Mouse (Mus musculus): ENCODE data around the gene Wdr90. TPM values are rescaled to one million over a fixed set of nuclear protein-coding genes. Genes with fewer than 3 reads are reported as not detected.

The Wdr90 gene
- polyA plus RNA-seq, 1 experiment: 21.6 TPM

- TF ChIP-seq POLR2A (IDR thresholded peaks at IDR 0.05; ENCODE audit: borderline replicate concordance, insufficient read depth, low read length): no peak
- no peak for TF ChIP-seq CTCF (IDR thresholded peaks at IDR 0.05; ENCODE audit: borderline replicate concordance, insufficient read depth, low read depth, low read length)
- no peaks in the 10 kb centered on the region for H3K27me3 ChIP-seq (ENCODE audit: control insufficient read depth, insufficient read depth, low read length)
- no peak for DNase-seq
- peaks cover 41% of the 10 kb centered on the region for H3K4me1 ChIP-seq (ENCODE audit: control insufficient read depth, insufficient read depth, low read length)
- 82% methylated on average over 16 of the region's 16 CpGs for WGBS
- H3K27ac ChIP-seq (ENCODE audit: insufficient read depth, low read length): peak overlapping the region; percentile 75
- H3K4me3 ChIP-seq (replicated peaks; ENCODE audit: insufficient read depth, low read depth, low read length): peak overlapping the region; percentile 64
Observed at GRCm38 (mm10) chr17:25835816-25836215, 25.5 kb downstream of the Wdr90 start.

DNA sequence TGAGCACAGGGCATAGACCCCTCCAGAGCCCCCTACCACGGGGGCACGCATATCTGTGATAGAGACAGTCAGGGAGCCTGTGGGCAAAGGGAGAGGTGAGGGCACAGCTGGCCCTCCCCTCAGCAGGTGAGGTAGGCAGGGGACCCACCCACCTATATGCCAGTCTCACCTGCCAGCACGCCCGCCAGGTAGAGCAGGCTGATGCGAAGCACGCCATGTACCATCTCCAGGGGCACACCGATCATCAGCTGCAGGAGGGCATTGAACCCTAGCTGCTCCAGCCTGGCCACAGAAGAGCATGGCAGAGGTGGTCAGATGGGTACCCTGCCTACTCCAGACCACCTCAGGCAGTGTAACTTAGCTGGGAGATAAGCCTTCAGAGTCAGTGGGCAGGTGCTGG, 26.0 kb downstream of the Wdr90 start:
- H3K4me3 ChIP-seq (replicated peaks; ENCODE audit: insufficient read depth, low read depth, low read length): no peak overlapping the region
- no peak overlapping the region for H3K27ac ChIP-seq (ENCODE audit: insufficient read depth, low read length)
- no peaks in the 10 kb centered on the region for H3K27me3 ChIP-seq (ENCODE audit: control insufficient read depth, insufficient read depth, low read length)
- peaks cover 46% of the 10 kb centered on the region for H3K4me1 ChIP-seq (ENCODE audit: control insufficient read depth, insufficient read depth, low read length)
- DNase-seq: no peak
- 90% methylated on average over 7 of the region's 7 CpGs for WGBS
- TF ChIP-seq CTCF (IDR thresholded peaks at IDR 0.05; ENCODE audit: borderline replicate concordance, insufficient read depth, low read depth, low read length): no peak
- TF ChIP-seq POLR2A (IDR thresholded peaks at IDR 0.05; ENCODE audit: borderline replicate concordance, insufficient read depth, low read length): no peak

DNA sequence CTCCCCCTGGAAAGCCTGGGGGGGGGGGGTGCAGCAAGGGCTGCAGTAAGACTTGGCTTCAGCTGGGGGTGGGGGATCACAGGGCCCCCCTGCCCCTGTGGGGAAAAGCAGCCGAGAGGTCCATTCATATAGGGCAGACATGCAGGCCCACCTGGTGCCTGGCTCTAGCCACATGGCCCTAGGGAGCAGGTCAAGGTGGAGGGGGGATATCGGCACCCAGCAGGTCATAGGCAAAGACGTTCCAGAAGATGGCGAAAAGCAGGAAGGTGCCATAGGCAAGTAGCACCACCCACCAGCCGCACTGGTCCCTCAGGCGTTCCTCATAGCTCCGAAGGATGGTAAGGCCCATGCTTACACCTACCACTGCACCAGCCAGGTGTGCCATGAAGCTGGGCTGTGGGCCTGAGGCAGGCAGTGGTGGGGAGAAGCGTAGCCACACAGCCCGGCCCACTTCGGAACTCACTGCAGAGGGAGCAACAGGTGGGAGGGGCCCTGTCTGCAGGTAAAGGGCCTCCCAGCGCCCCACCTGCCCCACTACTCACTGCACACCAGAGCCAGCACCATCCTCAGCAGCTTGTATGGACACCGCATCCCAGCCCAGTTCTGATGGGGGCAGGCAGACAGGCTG, 26.6 kb downstream of the Wdr90 start:
- no peak for TF ChIP-seq POLR2A (IDR thresholded peaks at IDR 0.05; ENCODE audit: borderline replicate concordance, insufficient read depth, low read length)
- no peak for TF ChIP-seq CTCF (IDR thresholded peaks at IDR 0.05; ENCODE audit: borderline replicate concordance, insufficient read depth, low read depth, low read length)
- Histone ChIP-seq H3K4me1 (ENCODE audit: control insufficient read depth, insufficient read depth, low read length) (peaks cover 47% of the 10 kb centered on the region), H3K27me3 (ENCODE audit: control insufficient read depth, insufficient read depth, low read length) (no peaks in the 10 kb centered on the region), H3K4me3 (replicated peaks; ENCODE audit: insufficient read depth, low read depth, low read length) (no peak overlapping the region), H3K27ac (ENCODE audit: insufficient read depth, low read length) (no peak overlapping the region)
- WGBS: 76% methylated on average over 12 of the region's 12 CpGs
- no peak for DNase-seq

DNA sequence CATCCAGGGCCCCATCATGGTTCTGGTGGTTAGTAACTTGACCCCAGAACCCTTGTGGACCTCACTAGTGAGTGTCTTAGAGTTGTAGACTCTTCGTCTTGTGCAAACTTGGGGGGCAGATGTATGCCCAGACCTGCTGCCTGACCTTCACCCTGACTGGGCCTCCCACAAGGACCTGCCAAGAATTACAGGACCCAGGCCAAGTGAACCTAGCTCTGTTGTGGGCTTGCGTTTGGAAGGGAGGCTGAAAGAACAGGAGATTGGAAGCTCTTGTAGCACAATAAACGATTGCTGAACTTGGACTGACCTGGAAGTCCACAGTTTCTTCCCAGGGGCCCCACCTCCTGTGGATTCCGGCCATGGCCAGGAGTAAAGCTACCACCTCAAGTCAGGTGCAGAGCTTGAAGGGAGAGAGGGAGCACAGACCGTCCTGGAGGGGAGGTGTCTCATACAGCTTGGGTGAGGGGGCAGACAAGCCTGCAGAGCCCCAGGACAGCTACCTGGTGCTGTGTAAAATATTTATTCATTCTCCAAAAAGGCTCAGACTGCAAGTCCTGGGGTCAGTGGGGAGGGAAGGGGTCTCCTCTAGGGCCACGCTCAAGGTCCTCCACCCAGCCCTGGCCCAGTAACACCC, 27.2 kb downstream of the Wdr90 start:
- Histone ChIP-seq H3K27me3 (ENCODE audit: control insufficient read depth, insufficient read depth, low read length) (no peaks in the 10 kb centered on the region), H3K4me3 (replicated peaks; ENCODE audit: insufficient read depth, low read depth, low read length) (peak overlapping the region; percentile 81), H3K4me1 (ENCODE audit: control insufficient read depth, insufficient read depth, low read length) (peaks cover 50% of the 10 kb centered on the region), H3K27ac (ENCODE audit: insufficient read depth, low read length) (peak overlapping the region; percentile 95; the same call in 1 of the 2 replicates)
- no peak for DNase-seq
- TF ChIP-seq POLR2A (IDR thresholded peaks at IDR 0.05; ENCODE audit: borderline replicate concordance, insufficient read depth, low read length) (no peak), CTCF (IDR thresholded peaks at IDR 0.05; ENCODE audit: borderline replicate concordance, insufficient read depth, low read depth, low read length) (no peak)
- 16% methylated on average over 6 of the region's 6 CpGs for WGBS

DNA sequence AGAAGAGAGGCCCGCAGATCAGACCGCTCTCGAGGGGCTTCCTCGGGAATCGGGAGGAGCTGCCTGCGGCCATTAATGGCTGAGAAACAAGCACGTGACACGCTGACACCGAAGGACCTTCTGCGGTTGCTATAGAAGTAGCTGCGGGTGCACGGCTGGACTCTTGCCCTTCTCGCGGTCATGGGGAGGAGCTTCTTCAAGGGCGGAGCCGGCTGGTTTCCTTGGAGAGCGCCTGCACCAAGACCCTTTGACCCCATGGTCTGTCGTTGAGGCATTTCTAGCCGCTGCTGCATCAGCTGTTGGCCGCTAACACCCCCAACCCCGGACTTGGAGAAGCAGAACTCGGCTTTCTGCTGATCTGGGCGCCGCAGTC, 28.0 kb downstream of the Wdr90 start, which contains the start of gene Stub1:
TSS of gene Stub1 (minus strand) at position 114 of the 373 bp plus-strand sequence.
- H3K27me3 ChIP-seq (ENCODE audit: control insufficient read depth, insufficient read depth, low read length): no peaks in the 10 kb centered on the region
- TF ChIP-seq CTCF (IDR thresholded peaks at IDR 0.05; ENCODE audit: borderline replicate concordance, insufficient read depth, low read depth, low read length): no peak
- TF ChIP-seq POLR2A (IDR thresholded peaks at IDR 0.05; ENCODE audit: borderline replicate concordance, insufficient read depth, low read length): no peak
- WGBS: under 1% methylated on average over 24 of the region's 24 CpGs
- peak within 1 kb of the TSS; percentile 95 for H3K27ac ChIP-seq (ENCODE audit: insufficient read depth, low read length)
- peak within 1 kb of the TSS; percentile 81 for H3K4me3 ChIP-seq (replicated peaks; ENCODE audit: insufficient read depth, low read depth, low read length)
- DNase-seq: peak in 1 of 2 experiments; percentile 89
- peaks cover 52% of the 10 kb centered on the region for H3K4me1 ChIP-seq (ENCODE audit: control insufficient read depth, insufficient read depth, low read length)

DNA sequence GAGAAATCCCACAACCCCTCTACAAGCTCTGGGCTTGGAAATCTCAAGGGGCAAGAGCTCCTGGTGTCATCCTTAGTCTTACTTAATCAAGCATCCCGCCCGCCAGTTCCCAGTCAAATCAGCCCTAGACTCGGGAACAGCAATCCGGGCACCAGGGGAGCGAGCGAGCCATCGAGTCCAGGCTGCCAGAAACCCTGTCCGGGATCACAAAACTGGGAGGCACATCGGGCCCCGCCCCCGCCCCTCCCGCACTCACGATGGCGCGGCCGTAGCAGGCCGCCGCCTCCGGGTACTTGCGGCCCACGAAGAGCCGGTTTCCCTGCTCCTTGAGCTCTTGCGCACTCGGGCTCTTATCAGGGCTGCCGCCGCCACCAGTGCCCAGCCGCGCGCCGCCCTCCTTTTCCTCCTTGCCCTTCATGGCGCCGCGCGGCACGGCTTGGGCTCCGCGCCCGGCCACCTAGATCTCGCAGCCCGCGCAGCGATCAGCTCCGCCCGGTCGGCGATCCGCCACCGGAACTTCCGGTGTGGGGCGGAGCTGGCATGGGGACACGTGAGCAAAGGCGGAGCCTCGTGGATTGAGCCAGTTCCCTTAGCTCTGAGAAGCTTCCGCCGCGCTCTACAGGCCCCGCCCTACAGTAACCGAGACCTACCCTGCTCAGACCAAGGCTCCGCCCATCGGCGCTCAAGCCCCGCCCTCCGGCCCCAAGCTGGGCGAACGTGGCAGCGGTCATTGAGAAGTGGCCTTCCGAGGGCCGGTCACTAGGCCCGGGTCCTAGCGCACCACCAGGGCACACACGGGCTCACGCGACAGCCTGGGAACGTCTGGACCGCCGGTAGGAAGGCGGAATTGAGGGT, 28.6 kb downstream of the Wdr90 start:
- WGBS: under 1% methylated on average over 75 of the region's 77 CpGs
- H3K4me3 ChIP-seq (replicated peaks; ENCODE audit: insufficient read depth, low read depth, low read length): peak overlapping the region; percentile 81
- peak overlapping the region; percentile 95 for H3K27ac ChIP-seq (ENCODE audit: insufficient read depth, low read length)
- H3K27me3 ChIP-seq (ENCODE audit: control insufficient read depth, insufficient read depth, low read length): no peaks in the 10 kb centered on the region
- peaks cover 55% of the 10 kb centered on the region for H3K4me1 ChIP-seq (ENCODE audit: control insufficient read depth, insufficient read depth, low read length)
- DNase-seq: peak; percentile 99
- TF ChIP-seq POLR2A (IDR thresholded peaks at IDR 0.05; ENCODE audit: borderline replicate concordance, insufficient read depth, low read length) (peak; percentile 70), CTCF (IDR thresholded peaks at IDR 0.05; ENCODE audit: borderline replicate concordance, insufficient read depth, low read depth, low read length) (no peak)

GRCm38 (mm10) chr17:25831451-25832281, 29.6 kb downstream of the Wdr90 start:
- Histone ChIP-seq H3K4me3 (replicated peaks; ENCODE audit: insufficient read depth, low read depth, low read length) (peak overlapping the region; percentile 81), H3K27ac (ENCODE audit: insufficient read depth, low read length) (no peak overlapping the region), H3K27me3 (ENCODE audit: control insufficient read depth, insufficient read depth, low read length) (no peaks in the 10 kb centered on the region), H3K4me1 (ENCODE audit: control insufficient read depth, insufficient read depth, low read length) (peaks cover 50% of the 10 kb centered on the region)
- whole genome bisulfite sequencing: 37% methylated on average over 21 of the region's 21 CpGs
- no peak for TF ChIP-seq CTCF (IDR thresholded peaks at IDR 0.05; ENCODE audit: borderline replicate concordance, insufficient read depth, low read depth, low read length)
- no peak for TF ChIP-seq POLR2A (IDR thresholded peaks at IDR 0.05; ENCODE audit: borderline replicate concordance, insufficient read depth, low read length)
- DNase-seq: peak; percentile 59 to 64
